Mouse (Mus musculus) MEL (cell line): ENCODE results near the gene 4921517D22Rik.

ENCODE experiments used
- CHD2 ChIP-seq: IDR thresholded peaks from 2 replicates; pipeline ENCODE4 v1.6.1; 2011; ENCODE audit warnings: low read length, improper control_type of control experiment
- CTCF ChIP-seq, 3 experiments: IDR thresholded peaks in 2 of 3; conservative IDR thresholded peaks in 1 of 3; 2 replicates each; pipeline ENCODE4 v1.5.1; 2011 to 2012; ENCODE audit warnings: low read length in 3 of 3, low read depth in 2 of 3, mild to moderate bottlenecking in 2 of 3, improper control_type of control experiment in 1 of 3, inconsistent platforms in 1 of 3, mixed read lengths in 1 of 3, moderate library complexity in 1 of 3; ENCODE audit not compliant: control insufficient read depth in 1 of 3, insufficient read depth in 1 of 3, poor library complexity in 1 of 3, severe bottlenecking in 1 of 3
- E2F4 ChIP-seq: IDR thresholded peaks from 2 replicates; pipeline ENCODE4 v1.6.1; 2011; ENCODE audit warnings: low read depth, low read length, improper control_type of control experiment, borderline replicate concordance
- ELF1 ChIP-seq: IDR thresholded peaks from 2 replicates; pipeline ENCODE4 v1.6.1; 2014; ENCODE audit warnings: low read depth, mild to moderate bottlenecking, inconsistent platforms, low read length, improper control_type of control experiment, moderate library complexity
- EP300 ChIP-seq, 2 experiments: IDR thresholded peaks; 2 replicates each; pipeline ENCODE4 v1.6.1; 2011; ENCODE audit warnings: improper control_type of control experiment in 2 of 2, low read length in 2 of 2, low read depth in 1 of 2, mild to moderate bottlenecking in 1 of 2
- JUND ChIP-seq: IDR thresholded peaks from 2 replicates; pipeline ENCODE4 v1.6.1; 2011; ENCODE audit warnings: low read depth, mild to moderate bottlenecking, improper control_type of control experiment, low read length
- NELFE ChIP-seq: IDR thresholded peaks from 2 replicates; pipeline ENCODE4 v1.6.1; 2011; ENCODE audit warnings: low read depth, low read length, improper control_type of control experiment
- NRF1 ChIP-seq: IDR thresholded peaks from 2 replicates; pipeline ENCODE4 v1.6.1; 2014; ENCODE audit warnings: low read depth, mild to moderate bottlenecking, inconsistent platforms, low read length, improper control_type of control experiment, moderate library complexity; ENCODE audit not compliant: poor library complexity, insufficient read depth, severe bottlenecking
- POLR2A ChIP-seq, 2 experiments: IDR thresholded peaks; 2 replicates each; pipeline ENCODE4 v1.6.1; 2011 to 2012; ENCODE audit warnings: low read length in 2 of 2, mild to moderate bottlenecking in 2 of 2, control low read depth in 1 of 2, improper control_type of control experiment in 1 of 2, low read depth in 1 of 2, moderate library complexity in 1 of 2; ENCODE audit not compliant: control insufficient read depth in 1 of 2, insufficient read depth in 1 of 2, poor library complexity in 1 of 2
- RCOR1 ChIP-seq: IDR thresholded peaks from 2 replicates; pipeline ENCODE4 v1.6.1; 2012; ENCODE audit warnings: low read depth, mild to moderate bottlenecking, inconsistent platforms, low read length, improper control_type of control experiment
- TBP ChIP-seq: IDR thresholded peaks from 2 replicates; pipeline ENCODE4 v1.8.0; 2011; ENCODE audit warnings: low read depth, low read length, improper control_type of control experiment
- USF2 ChIP-seq, 2 experiments: IDR thresholded peaks; 2 replicates each; pipeline ENCODE4 v1.6.1; 2011 to 2012; ENCODE audit warnings: improper control_type of control experiment in 2 of 2, low read length in 2 of 2, borderline replicate concordance in 1 of 2, inconsistent platforms in 1 of 2, low read depth in 1 of 2, mild to moderate bottlenecking in 1 of 2; ENCODE audit not compliant: insufficient read depth in 1 of 2
- ZMIZ1 ChIP-seq: IDR thresholded peaks from 2 replicates; pipeline ENCODE4 v1.6.1; 2012; ENCODE audit warnings: low read depth, mild to moderate bottlenecking, inconsistent platforms, low read length, improper control_type of control experiment, moderate library complexity

GRCm38 (mm10) chr13:59695781-59696180 is 1.9 kb upstream of the 4921517D22Rik start:
- TF ChIP-seq ZMIZ1 (no peak), USF2 (IDR thresholded peaks at IDR 0.05; ENCODE audit: borderline replicate concordance in 1 of 2, insufficient read depth in 1 of 2, low read depth in 1 of 2, low read length in 2 of 2) (no peak), CTCF (IDR thresholded peaks at IDR 0.05 in 2 of 3, conservative IDR thresholded peaks at IDR 0.05 in 1 of 3; ENCODE audit: control insufficient read depth in 1 of 3, insufficient read depth in 1 of 3, low read depth in 2 of 3, low read length in 3 of 3, poor library complexity in 1 of 3, severe bottlenecking in 1 of 3) (no peak), NELFE (no peak), NRF1 (no peak), CHD2 (no peak), ELF1 (no peak), EP300 (IDR thresholded peaks at IDR 0.05; ENCODE audit: low read depth in 1 of 2, low read length in 2 of 2) (no peak), RCOR1 (no peak), E2F4 (no peak), POLR2A (IDR thresholded peaks at IDR 0.05; ENCODE audit: control insufficient read depth in 1 of 2, insufficient read depth in 1 of 2, low read depth in 1 of 2, low read length in 2 of 2, poor library complexity in 1 of 2) (no peak), TBP (no peak), JUND (no peak)
